Mouse (Mus musculus): ENCODE measurements around the gene Macf1.

DNA sequence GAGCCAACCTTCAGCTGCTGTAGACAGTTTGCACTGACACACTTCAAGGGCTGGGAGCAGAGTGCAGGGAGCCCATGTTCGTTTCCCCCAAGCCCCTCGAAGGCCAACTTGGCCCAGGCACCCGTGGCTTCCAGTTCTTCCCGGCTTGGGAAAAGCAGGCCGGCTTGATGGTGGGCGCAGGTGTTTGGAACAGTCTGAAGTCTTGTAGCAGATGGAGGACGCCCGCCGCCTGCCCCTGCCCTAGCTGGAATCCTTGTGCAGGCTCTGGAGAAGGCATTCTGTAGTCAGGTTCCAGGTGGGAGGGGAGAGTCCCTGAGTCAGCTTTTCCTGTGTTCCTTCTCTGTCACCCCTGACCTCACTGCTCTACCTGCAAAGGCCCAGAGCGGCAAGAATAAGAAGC lies 377.2 kb downstream of the Macf1 start:
- TF ChIP-seq CTCF (IDR thresholded peaks at IDR 0.05; ENCODE audit: extremely low read depth, insufficient read depth, low read length) (no peak), POLR2A (IDR thresholded peaks at IDR 0.05; ENCODE audit: extremely low read depth, insufficient read depth, low read length) (no peak)
